Mouse (Mus musculus): ENCODE data around the gene 2310061I04Rik.
A peak's percentile ranks its signal among the peaks of the same experiment; 100 is the strongest.

DNA sequence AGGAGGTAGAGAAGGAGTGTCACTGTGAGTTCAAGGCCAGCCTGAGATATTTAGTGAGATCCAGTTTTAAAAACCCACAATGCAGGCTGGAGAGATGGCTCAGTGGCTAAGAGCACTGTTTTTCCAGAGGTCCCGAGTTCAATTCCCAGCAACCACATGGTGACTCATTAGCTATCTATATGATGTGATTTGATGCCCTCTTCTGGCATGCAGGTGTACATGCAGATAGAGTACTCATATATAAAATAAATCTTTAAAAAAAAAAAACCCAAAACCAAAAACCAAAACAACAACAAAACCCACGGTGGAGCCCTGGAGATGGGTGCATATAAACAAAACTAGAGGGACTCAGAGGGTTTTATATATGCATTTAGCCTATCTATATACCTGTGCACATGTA lies 10.4 kb upstream of the 2310061I04Rik start:
- TF ChIP-seq GATA1 (IDR thresholded peaks at IDR 0.05; ENCODE audit: low read depth, low read length) (no peak), CTCF (IDR thresholded peaks at IDR 0.05 in 2 of 3, conservative IDR thresholded peaks at IDR 0.05 in 1 of 3; ENCODE audit: control insufficient read depth in 1 of 3, insufficient read depth in 1 of 3, low read depth in 2 of 3, low read length in 3 of 3, poor library complexity in 1 of 3, severe bottlenecking in 1 of 3) (peak; percentile 21 to 56 (median 24); a peak in 3 of 6 replicates), ZC3H11A (IDR thresholded peaks at IDR 0.05; ENCODE audit: low read depth, low read length) (peak; percentile 68)

All from MEL (cell line).